Mouse (Mus musculus) large intestine, adult 2 months (tissue): ENCODE results near the gene Zmiz2. TPM values are rescaled to one million over a fixed set of nuclear protein-coding genes. Genes with fewer than 3 reads are reported as not detected.
"Not testable (repeated sequence)": the region's sequence is repeated elsewhere in the genome, so short reads cannot be mapped to it uniquely, and the experiment has no call there.

Experiments
- DNase-seq: peaks from one replicate; pipeline ENCODE4 v3.0.0-alpha.2; 2012; ENCODE audit warnings: low read depth, low spot score
- WGBS: fragments of 180-500 bp; shearing (Covaris S2); methylation state at CpG from one replicate; pipeline ENCODE4 v1.1.7; 2018; 5-methylcytosine and 5-hydroxymethylcytosine counted together
- polyA plus RNA-seq: library from polyadenylated mRNA; depleted of rRNA; stranded (reverse); fragments of >200 nt; gene quantifications from 2 replicates; pipeline ENCODE4 v1.2.3, GENCODE M21; 2012; rRNA removed

Zmiz2 gene
- polyA plus RNA-seq = 43.2 and 46.7 TPM in 2 replicates

GRCm38 (mm10) chr11:6388726-6389413 lies at the start of gene Zmiz2:
Zmiz2 (plus strand) TSS chr11:6389074.
- peak; percentile 64 for DNase-seq
- WGBS = 6% methylated on average over 58 of the region's 60 CpGs

GRCm38 (mm10) chr11:6345956-6346355 lies 42.9 kb upstream of the Zmiz2 start:
- 94% methylated on average over 4 of the region's 4 CpGs for WGBS
- no peak for DNase-seq

GRCm38 (mm10) chr11:6346966-6347365 lies 41.9 kb upstream of the Zmiz2 start:
- DNase-seq = no peak
- WGBS = 81% methylated on average over 7 of the region's 7 CpGs

GRCm38 (mm10) chr11:6348681-6349200 lies 40.1 kb upstream of the Zmiz2 start:
- WGBS = 86% methylated on average over 11 of the region's 11 CpGs
- DNase-seq = no peak

- no peak for DNase-seq
- WGBS = 97% methylated on average over 5 of the region's 5 CpGs
Observed at GRCm38 (mm10) chr11:6349586-6349985, 39.3 kb upstream of the Zmiz2 start.

- DNase-seq = no peak
- WGBS = 87% methylated on average over 4 of the region's 4 CpGs
Observed at GRCm38 (mm10) chr11:6355106-6355505, 33.8 kb upstream of the Zmiz2 start.

- WGBS = 94% methylated on average over 9 of the region's 9 CpGs
- no peak for DNase-seq
Observed at GRCm38 (mm10) chr11:6364581-6365275, 24.1 kb upstream of the Zmiz2 start.

GRCm38 (mm10) chr11:6365885-6366284 lies 23.0 kb upstream of the Zmiz2 start:
- WGBS = 8% methylated on average over 11 of the region's 11 CpGs
- peak; percentile 67 for DNase-seq

GRCm38 (mm10) chr11:6366434-6366833 lies 22.4 kb upstream of the Zmiz2 start:
- DNase-seq = no peak
- WGBS = 40% methylated on average over 6 of the region's 6 CpGs

- no peak for DNase-seq
- 68% methylated on average over 4 of the region's 4 CpGs for WGBS
Observed at GRCm38 (mm10) chr11:6367156-6367555, 21.7 kb upstream of the Zmiz2 start.

GRCm38 (mm10) chr11:6367986-6368385 lies 20.9 kb upstream of the Zmiz2 start:
- not testable (repeated sequence) for DNase-seq
- 79% methylated on average over 5 of the region's 5 CpGs for WGBS

- WGBS = 79% methylated on average over 11 of the region's 11 CpGs
- DNase-seq = no peak
Observed at GRCm38 (mm10) chr11:6371376-6372155, 17.3 kb upstream of the Zmiz2 start.

- WGBS = 87% methylated on average over 9 of the region's 9 CpGs
- DNase-seq = no peak
Observed at GRCm38 (mm10) chr11:6372784-6373183, 16.1 kb upstream of the Zmiz2 start.

- 68% methylated on average over 6 of the region's 6 CpGs for WGBS
- no peak for DNase-seq
Observed at GRCm38 (mm10) chr11:6380916-6381315, 8.0 kb upstream of the Zmiz2 start.

GRCm38 (mm10) chr11:6388126-6388725 lies 648 bp upstream of the Zmiz2 start:
- 84% methylated on average over 6 of the region's 6 CpGs for WGBS
- no peak for DNase-seq

- DNase-seq = no peak
- WGBS = under 1% methylated on average over 36 of the region's 43 CpGs
Observed at GRCm38 (mm10) chr11:6389483-6389921, 628 bp downstream of the Zmiz2 start.

GRCm38 (mm10) chr11:6390376-6391053 lies 1.6 kb downstream of the Zmiz2 start:
- DNase-seq = no peak

GRCm38 (mm10) chr11:6391516-6392276 lies 2.8 kb downstream of the Zmiz2 start:
- DNase-seq = no peak

More at GRCm38 (mm10) chr11:6390376-6391053, 1.6 kb downstream of the Zmiz2 start:
- 68% methylated on average over 8 of the region's 8 CpGs for WGBS

More at GRCm38 (mm10) chr11:6391516-6392276, 2.8 kb downstream of the Zmiz2 start:
- 67% methylated on average over 8 of the region's 8 CpGs for WGBS
